Mouse (Mus musculus): ENCODE measurements at regions not wholly inside any gene's neighbourhood (a gene's known extent, or its start where the extent isn't known, plus 50 kb on each side); places are given as distances from the start of the nearest gene placed in this dataset.
"Not testable (repeated sequence)": the region's sequence is repeated elsewhere in the genome, so short reads cannot be mapped to it uniquely, and the experiment has no call there.

- Histone ChIP-seq H3K4me3 (peak overlapping the region; percentile 42), H3K4me2 (peak overlapping the region; percentile 47)
- H3K9me3 ChIP-seq; H3K4me1 ChIP-seq; H3K9ac ChIP-seq; H3K27me3 ChIP-seq (replicated peaks); ATAC-seq (ENCODE audit: extremely low read depth, insufficient number of reproducible peaks, low FRiP score, low TSS enrichment); H3K36me3 ChIP-seq; H3K27ac ChIP-seq (replicated peaks): not testable (repeated sequence)
- 2% methylated on average over 32 of the region's 47 CpGs for WGBS
Observed at GRCm38 (mm10) chr12:22156467-22157037, 739.1 kb upstream of the Ywhaq start.

GRCm38 (mm10) chr12:22155341-22155740, 737.9 kb upstream of the Ywhaq start:
- not testable (repeated sequence) for H3K4me2 ChIP-seq; H3K4me1 ChIP-seq; H3K27me3 ChIP-seq (replicated peaks); H3K36me3 ChIP-seq; H3K4me3 ChIP-seq; ATAC-seq (ENCODE audit: extremely low read depth, insufficient number of reproducible peaks, low FRiP score, low TSS enrichment); H3K9ac ChIP-seq; H3K9me3 ChIP-seq; H3K27ac ChIP-seq (replicated peaks)
- WGBS: 71% methylated on average over 5 of the region's 8 CpGs
